Mouse (Mus musculus) CH12.LX (cell line): ENCODE data around the gene Ppie.

Experiments
- CTCF ChIP-seq, 2 experiments: IDR thresholded peaks in 1 of 2; conservative IDR thresholded peaks in 1 of 2; 2 replicates each; pipeline ENCODE4 v1.5.1; 2011 to 2012; ENCODE audit warnings: low read depth in 2 of 2, low read length in 2 of 2, improper control_type of control experiment in 1 of 2, inconsistent platforms in 1 of 2, mild to moderate bottlenecking in 1 of 2, moderate library complexity in 1 of 2
- ELF1 ChIP-seq: IDR thresholded peaks from 2 replicates; pipeline ENCODE4 v1.6.1; 2014; ENCODE audit warnings: low read depth, mild to moderate bottlenecking, inconsistent platforms, low read length, improper control_type of control experiment
- HCFC1 ChIP-seq: IDR thresholded peaks from 2 replicates; pipeline ENCODE4 v1.6.1; 2012; ENCODE audit warnings: low read depth, mild to moderate bottlenecking, inconsistent platforms, low read length, improper control_type of control experiment
- MAX ChIP-seq: IDR thresholded peaks from 2 replicates; pipeline ENCODE4 v1.6.1; 2011; ENCODE audit warnings: low read length, improper control_type of control experiment
- MAZ ChIP-seq: IDR thresholded peaks from 2 replicates; pipeline ENCODE4 v1.6.1; 2012; ENCODE audit warnings: low read depth, mild to moderate bottlenecking, inconsistent platforms, low read length, improper control_type of control experiment, moderate library complexity
- MXI1 ChIP-seq: IDR thresholded peaks from 2 replicates; pipeline ENCODE4 v1.6.1; 2011; ENCODE audit warnings: mild to moderate bottlenecking, low read depth, low read length, improper control_type of control experiment
- POLR2A ChIP-seq: IDR thresholded peaks from 2 replicates; pipeline ENCODE4 v1.6.1; 2011; ENCODE audit warnings: low read depth, mild to moderate bottlenecking, improper control_type of control experiment, low read length
- USF1 ChIP-seq: IDR thresholded peaks from 2 replicates; pipeline ENCODE4 v1.6.1; 2014; ENCODE audit warnings: low read depth, mild to moderate bottlenecking, inconsistent platforms, low read length, improper control_type of control experiment
- USF2 ChIP-seq: conservative IDR thresholded peaks from 2 replicates; pipeline ENCODE4 v1.6.1; 2011; ENCODE audit warnings: low read depth, low read length, improper control_type of control experiment

GRCm38 (mm10) chr4:123078231-123078630 is 61.5 kb downstream of the Ppie start:
- no peak for TF ChIP-seq MXI1
- TF ChIP-seq ELF1, result no peak
- TF ChIP-seq HCFC1, result no peak
- TF ChIP-seq MAZ, result no peak
- TF ChIP-seq CTCF (conservative IDR thresholded peaks at IDR 0.05 in 1 of 2, IDR thresholded peaks at IDR 0.05 in 1 of 2; ENCODE audit: low read depth in 2 of 2, low read length in 2 of 2), result no peak
- no peak for TF ChIP-seq POLR2A
- no peak for TF ChIP-seq USF2
- no peak for TF ChIP-seq MAX
- TF ChIP-seq USF1, result no peak
